Mouse (Mus musculus) CD4-positive helper T cell, adult 2 months (primary cell): ENCODE results near the gene Clca3a1.

Experiments
- DNase-seq: peaks from one replicate; pipeline ENCODE4 v3.0.0-alpha.2; 2012; ENCODE audit warnings: low read depth, missing footprints, low spot score

Clca3a1 gene

GRCm38 (mm10) chr3:144679701-144680159 lies 81.0 kb downstream of the Clca3a1 start:
- no peak for DNase-seq
